Mouse (Mus musculus) neural tube, embryonic 12.5 days (tissue): ENCODE measurements around the gene Vps37b. TPM values are rescaled to one million over a fixed set of nuclear protein-coding genes. Genes with fewer than 3 reads are reported as not detected.

Experiments
- ATAC-seq: fragments of 200-750 bp; cut with Nextera tagmentation; 2 replicates; pipeline ENCODE4 v1.8.0; 2017; ENCODE audit warnings: low read depth, mild to moderate bottlenecking, moderate TSS enrichment, moderate library complexity; ENCODE audit not compliant: low FRiP score
- H3K27ac ChIP-seq: fragments of 300-500 bp; sonication (generic); 2 replicates; pipeline ENCODE4 v1.5.1; 2016
- H3K27me3 ChIP-seq: fragments of 300-500 bp; sonication (generic); replicated peaks from 2 replicates; pipeline ENCODE4 v1.6.1; 2016; ENCODE audit warnings: mild to moderate bottlenecking
- H3K36me3 ChIP-seq: fragments of 300-500 bp; sonication (generic); 2 replicates; pipeline ENCODE4 v1.6.1; 2016; ENCODE audit warnings: mild to moderate bottlenecking
- H3K4me1 ChIP-seq: fragments of 300-500 bp; sonication (generic); 2 replicates; pipeline ENCODE4 v1.6.1; 2016
- H3K4me2 ChIP-seq: fragments of 300-500 bp; sonication (generic); replicated peaks from 2 replicates; pipeline ENCODE4 v1.6.1; 2016; ENCODE audit warnings: mild to moderate bottlenecking
- H3K4me3 ChIP-seq: fragments of 300-500 bp; sonication (generic); 2 replicates; pipeline ENCODE4 v1.5.1; 2016
- H3K9ac ChIP-seq: fragments of 300-500 bp; sonication (generic); 2 replicates; pipeline ENCODE4 v1.6.1; 2016; ENCODE audit warnings: mild to moderate bottlenecking
- H3K9me3 ChIP-seq: fragments of 300-500 bp; sonication (generic); 2 replicates; pipeline ENCODE4 v1.6.1; 2016; ENCODE audit warnings: mild to moderate bottlenecking
- WGBS: fragments of 180-500 bp; shearing (Covaris S2); methylation state at CpG from one replicate; pipeline ENCODE4 v1.1.7; 2016; 5-methylcytosine and 5-hydroxymethylcytosine counted together
- polyA plus RNA-seq: library from polyadenylated mRNA; unstranded; fragments of >200 nt; fragmentation: Nextera tagmentation; extraction: Ambion mirVana; gene quantifications from 2 replicates; pipeline ENCODE4 v1.2.1, GENCODE M21; 2016

The Vps37b gene
- polyA plus RNA-seq, 1 experiment from 2014 or later, result 70.9 TPM

- no peak overlapping the region for H3K9ac ChIP-seq
- H3K9me3 ChIP-seq, result no peaks in the 10 kb centered on the region
- ATAC-seq, result no peak
- H3K4me3 ChIP-seq, result no peak overlapping the region
- no peaks in the 10 kb centered on the region for H3K27me3 ChIP-seq
- H3K27ac ChIP-seq, result no peak overlapping the region
- H3K4me2 ChIP-seq, result no peak overlapping the region
- peaks cover 87% of the 10 kb centered on the region for H3K4me1 ChIP-seq
- WGBS, result 87% methylated on average over 7 of the region's 7 CpGs
- H3K36me3 ChIP-seq, result 0 out of 2 replicates have a peak, but pooled peaks cover 5% of the 10 kb centered on the region
Measured at GRCm38 (mm10) chr5:124016291-124016821, 15.7 kb downstream of the Vps37b start.

GRCm38 (mm10) chr5:124015727-124016126 is 16.3 kb downstream of the Vps37b start:
- Histone ChIP-seq H3K36me3 (no peaks in the 10 kb centered on the region), H3K4me2 (no peak overlapping the region), H3K4me1 (peaks cover 93% of the 10 kb centered on the region), H3K9me3 (no peaks in the 10 kb centered on the region), H3K27ac (no peak overlapping the region), H3K9ac (no peak overlapping the region), H3K27me3 (no peaks in the 10 kb centered on the region), H3K4me3 (no peak overlapping the region)
- no peak for ATAC-seq
- 79% methylated on average over 2 of the region's 2 CpGs for WGBS

- Histone ChIP-seq H3K4me2 (peak overlapping the region; percentile 18; the same call in 1 of the 2 replicates), H3K27ac (no peak overlapping the region), H3K4me3 (no peak overlapping the region), H3K4me1 (peaks cover 89% of the 10 kb centered on the region), H3K27me3 (no peaks in the 10 kb centered on the region), H3K9ac (no peak overlapping the region), H3K9me3 (no peaks in the 10 kb centered on the region), H3K36me3 (peaks cover 3% of the 10 kb centered on the region)
- 12% methylated on average over 11 of the region's 11 CpGs for WGBS
- no peak for ATAC-seq
Measured at GRCm38 (mm10) chr5:124014791-124015251, 17.2 kb downstream of the Vps37b start.

GRCm38 (mm10) chr5:124014180-124014579 is 17.9 kb downstream of the Vps37b start:
- no peak overlapping the region for H3K4me3 ChIP-seq

GRCm38 (mm10) chr5:124013747-124014146 is 18.3 kb downstream of the Vps37b start:
- WGBS, result 91% methylated on average over 16 of the region's 16 CpGs
- no peak for ATAC-seq

More at GRCm38 (mm10) chr5:124014180-124014579, 17.9 kb downstream of the Vps37b start:
- H3K36me3 ChIP-seq, result peaks cover 7% of the 10 kb centered on the region
- H3K9me3 ChIP-seq, result no peaks in the 10 kb centered on the region
- ATAC-seq, result no peak
- peaks cover 83% of the 10 kb centered on the region for H3K4me1 ChIP-seq
- H3K4me2 ChIP-seq, result no peak overlapping the region
- no peaks in the 10 kb centered on the region for H3K27me3 ChIP-seq
- 77% methylated on average over 3 of the region's 3 CpGs for WGBS
- no peak overlapping the region for H3K9ac ChIP-seq
- no peak overlapping the region for H3K27ac ChIP-seq

GRCm38 (mm10) chr5:124012885-124013284 is 19.2 kb downstream of the Vps37b start:
- H3K4me1 ChIP-seq, result peaks cover 71% of the 10 kb centered on the region
- H3K9me3 ChIP-seq, result no peaks in the 10 kb centered on the region
- ATAC-seq, result no peak
- no peak overlapping the region for H3K27ac ChIP-seq
- no peak overlapping the region for H3K4me3 ChIP-seq
- 89% methylated on average over 10 of the region's 10 CpGs for WGBS
- H3K27me3 ChIP-seq, result no peaks in the 10 kb centered on the region
- H3K4me2 ChIP-seq, result no peak overlapping the region
- no peak overlapping the region for H3K9ac ChIP-seq
- peaks cover 19% of the 10 kb centered on the region for H3K36me3 ChIP-seq

More at GRCm38 (mm10) chr5:124013747-124014146, 18.3 kb downstream of the Vps37b start:
- no peaks in the 10 kb centered on the region for H3K27me3 ChIP-seq
- no peak overlapping the region for H3K27ac ChIP-seq
- no peak overlapping the region for H3K4me3 ChIP-seq
- H3K4me1 ChIP-seq, result peaks cover 78% of the 10 kb centered on the region
- H3K9ac ChIP-seq, result no peak overlapping the region
- H3K4me2 ChIP-seq, result no peak overlapping the region
- no peaks in the 10 kb centered on the region for H3K9me3 ChIP-seq
- peaks cover 10% of the 10 kb centered on the region for H3K36me3 ChIP-seq

GRCm38 (mm10) chr5:124011927-124012326 is 20.1 kb downstream of the Vps37b start:
- Histone ChIP-seq H3K27ac (peak overlapping the region; percentile 74), H3K4me1 (peaks cover 62% of the 10 kb centered on the region), H3K9me3 (no peaks in the 10 kb centered on the region), H3K4me3 (no peak overlapping the region), H3K36me3 (peaks cover 29% of the 10 kb centered on the region), H3K4me2 (peak overlapping the region; percentile 49), H3K27me3 (no peaks in the 10 kb centered on the region), H3K9ac (0 out of 2 replicates have a peak overlapping the region, but pooled peaks have one; percentile 48)
- ATAC-seq, result no peak
- WGBS, result 8% methylated on average over 8 of the region's 8 CpGs

- peak overlapping the region; percentile 48; the same call in 1 of the 2 replicates for H3K9ac ChIP-seq
- WGBS, result 7% methylated on average over 19 of the region's 19 CpGs
- peaks cover 53% of the 10 kb centered on the region for H3K4me1 ChIP-seq
- H3K4me3 ChIP-seq, result no peak overlapping the region
- H3K27me3 ChIP-seq, result no peaks in the 10 kb centered on the region
- peak; percentile 42 for ATAC-seq
- H3K36me3 ChIP-seq, result peaks cover 37% of the 10 kb centered on the region
- H3K9me3 ChIP-seq, result no peaks in the 10 kb centered on the region
- peak overlapping the region; percentile 74 for H3K27ac ChIP-seq
- peak overlapping the region; percentile 49 for H3K4me2 ChIP-seq
Measured at GRCm38 (mm10) chr5:124010910-124011655, 21.0 kb downstream of the Vps37b start.

GRCm38 (mm10) chr5:124010077-124010476 is 22.0 kb downstream of the Vps37b start:
- ATAC-seq, result no peak
- 95% methylated on average over 8 of the region's 8 CpGs for WGBS
- Histone ChIP-seq H3K9me3 (no peaks in the 10 kb centered on the region), H3K36me3 (peaks cover 46% of the 10 kb centered on the region), H3K4me3 (no peak overlapping the region), H3K9ac (no peak overlapping the region; the same call in 1 of the 2 replicates), H3K4me2 (no peak overlapping the region), H3K27ac (no peak overlapping the region), H3K27me3 (no peaks in the 10 kb centered on the region), H3K4me1 (peaks cover 46% of the 10 kb centered on the region)

- Histone ChIP-seq H3K4me1 (peaks cover 15% of the 10 kb centered on the region), H3K4me2 (no peak overlapping the region), H3K27me3 (no peaks in the 10 kb centered on the region), H3K36me3 (peaks cover 60% of the 10 kb centered on the region), H3K9ac (no peak overlapping the region), H3K4me3 (no peak overlapping the region), H3K27ac (no peak overlapping the region), H3K9me3 (no peaks in the 10 kb centered on the region)
- 91% methylated on average over 17 of the region's 17 CpGs for WGBS
- ATAC-seq, result no peak
Measured at GRCm38 (mm10) chr5:124006891-124007491, 25.1 kb downstream of the Vps37b start.

- H3K4me2 ChIP-seq, result no peak overlapping the region
- H3K4me1 ChIP-seq, result peaks cover 8% of the 10 kb centered on the region
- 89% methylated on average over 26 of the region's 26 CpGs for WGBS
- H3K9me3 ChIP-seq, result no peaks in the 10 kb centered on the region
- ATAC-seq, result no peak
- peaks cover 60% of the 10 kb centered on the region for H3K36me3 ChIP-seq
- H3K27me3 ChIP-seq, result no peaks in the 10 kb centered on the region
- no peak overlapping the region for H3K27ac ChIP-seq
- no peak overlapping the region for H3K9ac ChIP-seq
- no peak overlapping the region for H3K4me3 ChIP-seq
Measured at GRCm38 (mm10) chr5:124006082-124006873, 25.8 kb downstream of the Vps37b start.

- H3K4me1 ChIP-seq, result peaks cover 1% of the 10 kb centered on the region
- WGBS, result 81% methylated on average over 11 of the region's 11 CpGs
- H3K27ac ChIP-seq, result no peak overlapping the region
- H3K36me3 ChIP-seq, result peaks cover 60% of the 10 kb centered on the region
- no peaks in the 10 kb centered on the region for H3K27me3 ChIP-seq
- no peak overlapping the region for H3K4me2 ChIP-seq
- no peak overlapping the region for H3K4me3 ChIP-seq
- no peaks in the 10 kb centered on the region for H3K9me3 ChIP-seq
- H3K9ac ChIP-seq, result no peak overlapping the region
- no peak for ATAC-seq
Measured at GRCm38 (mm10) chr5:124005591-124005990, 26.5 kb downstream of the Vps37b start.
